Mouse (Mus musculus): ENCODE measurements around the gene Sytl2. TPM values are rescaled to one million over a fixed set of nuclear protein-coding genes. Genes with fewer than 3 reads are reported as not detected.

Sytl2 gene
- total RNA-seq, 2 experiments from 2014 or later: 0.61 to 2.9 TPM

GRCm38 (mm10) chr7:90354229-90354604 is 52.2 kb downstream of the Sytl2 start:
- ATAC-seq (replicated peaks; ENCODE audit: low FRiP score, poor library complexity, severe bottlenecking): no peak

- no peak for ATAC-seq (replicated peaks; ENCODE audit: low FRiP score, poor library complexity, severe bottlenecking)
Observed at GRCm38 (mm10) chr7:90355454-90355853, 53.4 kb downstream of the Sytl2 start.

- ATAC-seq (replicated peaks; ENCODE audit: low FRiP score, poor library complexity, severe bottlenecking): no peak
Observed at GRCm38 (mm10) chr7:90355995-90356394, 53.9 kb downstream of the Sytl2 start.

GRCm38 (mm10) chr7:90362788-90363187 is 60.7 kb downstream of the Sytl2 start:
- no peak for ATAC-seq (replicated peaks; ENCODE audit: low FRiP score, poor library complexity, severe bottlenecking)

- ATAC-seq (replicated peaks; ENCODE audit: low FRiP score, poor library complexity, severe bottlenecking): no peak
Observed at GRCm38 (mm10) chr7:90370071-90370851, 68.2 kb downstream of the Sytl2 start.

GRCm38 (mm10) chr7:90372804-90373203 is 70.8 kb downstream of the Sytl2 start:
- ATAC-seq (replicated peaks; ENCODE audit: low FRiP score, poor library complexity, severe bottlenecking): no peak

- ATAC-seq (replicated peaks; ENCODE audit: low FRiP score, poor library complexity, severe bottlenecking): no peak
Observed at GRCm38 (mm10) chr7:90384411-90384810, 82.4 kb downstream of the Sytl2 start.

- ATAC-seq (replicated peaks; ENCODE audit: low FRiP score, poor library complexity, severe bottlenecking): no peak
Observed at GRCm38 (mm10) chr7:90386885-90387459, 84.9 kb downstream of the Sytl2 start.

- ATAC-seq (replicated peaks; ENCODE audit: low FRiP score, poor library complexity, severe bottlenecking): no peak
Observed at GRCm38 (mm10) chr7:90389765-90390164, 87.7 kb downstream of the Sytl2 start.

- no peak for ATAC-seq (replicated peaks; ENCODE audit: low FRiP score, poor library complexity, severe bottlenecking)
Observed at GRCm38 (mm10) chr7:90395073-90395472, 93.0 kb downstream of the Sytl2 start.

- no peak for ATAC-seq (replicated peaks; ENCODE audit: low FRiP score, poor library complexity, severe bottlenecking)
Observed at GRCm38 (mm10) chr7:90395928-90396327, 93.9 kb downstream of the Sytl2 start.

GRCm38 (mm10) chr7:90409934-90410333 is 107.9 kb downstream of the Sytl2 start:
- ATAC-seq (replicated peaks; ENCODE audit: low FRiP score, poor library complexity, severe bottlenecking): no peak

- ATAC-seq (replicated peaks; ENCODE audit: low FRiP score, poor library complexity, severe bottlenecking): no peak
Observed at GRCm38 (mm10) chr7:90426020-90427001, 124.3 kb downstream of the Sytl2 start, which contains the start of gene Ccdc89. Gene Ccdc89 (plus strand): TSS chr7:90426577.

GRCm38 (mm10) chr7:90427006-90427405 is 125.0 kb downstream of the Sytl2 start:
- ATAC-seq (replicated peaks; ENCODE audit: low FRiP score, poor library complexity, severe bottlenecking): no peak

- ATAC-seq (replicated peaks; ENCODE audit: low FRiP score, poor library complexity, severe bottlenecking): no peak
Observed at GRCm38 (mm10) chr7:90432221-90432620, 130.2 kb downstream of the Sytl2 start.

- no peak for ATAC-seq (replicated peaks; ENCODE audit: low FRiP score, poor library complexity, severe bottlenecking)
Observed at GRCm38 (mm10) chr7:90440044-90440443, 138.0 kb downstream of the Sytl2 start.

GRCm38 (mm10) chr7:90442070-90442469 is 140.0 kb downstream of the Sytl2 start:
- peak; percentile 16; the same call in 1 of the 2 replicates for ATAC-seq (replicated peaks; ENCODE audit: low FRiP score, poor library complexity, severe bottlenecking)

GRCm38 (mm10) chr7:90442518-90443080 is 140.5 kb downstream of the Sytl2 start, which contains the start of gene Crebzf:
Gene Crebzf (plus strand): TSS chr7:90442729.
- peak; percentile 92 for ATAC-seq (replicated peaks; ENCODE audit: low FRiP score, poor library complexity, severe bottlenecking)

- ATAC-seq (replicated peaks; ENCODE audit: low FRiP score, poor library complexity, severe bottlenecking): peak; percentile 72
Observed at GRCm38 (mm10) chr7:90443101-90444091, 141.3 kb downstream of the Sytl2 start.
